Mouse (Mus musculus) cerebellum, adult 2 months (tissue): ENCODE results near the gene Pitx2. TPM values are rescaled to one million over a fixed set of nuclear protein-coding genes. Genes with fewer than 3 reads are reported as not detected.
A peak's percentile ranks its signal among the peaks of the same experiment; 100 is the strongest.

ENCODE experiments used
- DNase-seq, 2 experiments: peaks; one replicate each; pipeline ENCODE4 v3.0.0; 2021
- H3K27ac ChIP-seq: fragments of 200-500 bp; 2 replicates; pipeline ENCODE4 v1.5.1; 2012; ENCODE audit warnings: low read length, control low read depth, inconsistent platforms; ENCODE audit not compliant: insufficient read depth
- H3K27me3 ChIP-seq: fragments of 200-500 bp; 2 replicates; pipeline ENCODE4 v1.6.1; 2012; ENCODE audit warnings: inconsistent platforms, mild to moderate bottlenecking, low read length, moderate library complexity; ENCODE audit not compliant: control insufficient read depth, insufficient read depth
- H3K4me1 ChIP-seq: fragments of 200-500 bp; 2 replicates; pipeline ENCODE4 v1.6.1; 2011; ENCODE audit warnings: low read length; ENCODE audit not compliant: control insufficient read depth, insufficient read depth
- H3K4me3 ChIP-seq: fragments of 200-500 bp; replicated peaks from 2 replicates; pipeline ENCODE3; 2011; ENCODE audit warnings: mild to moderate bottlenecking, low read depth, low read length, control low read depth; ENCODE audit not compliant: insufficient read depth
- CTCF ChIP-seq: fragments of 200-500 bp; IDR thresholded peaks from 2 replicates; pipeline ENCODE4 v1.5.1; 2011; ENCODE audit warnings: low read depth, mild to moderate bottlenecking, control low read depth, low read length, moderate library complexity, borderline replicate concordance; ENCODE audit not compliant: insufficient read depth
- POLR2A ChIP-seq: fragments of 200-500 bp; IDR thresholded peaks from 2 replicates; pipeline ENCODE4 v1.6.1; 2011; ENCODE audit warnings: low read length, control low read depth, borderline replicate concordance; ENCODE audit not compliant: insufficient read depth
- WGBS: fragments of 180-500 bp; shearing (Covaris S2); methylation state at CpG from one replicate; pipeline ENCODE4 v1.1.7; 2018; 5-methylcytosine and 5-hydroxymethylcytosine counted together
- polyA plus RNA-seq: library from polyadenylated mRNA; depleted of rRNA; stranded (reverse); fragments of >200 nt; gene quantifications from 2 replicates; pipeline ENCODE4 v1.2.3, GENCODE M21; 2012

Gene Pitx2
- polyA plus RNA-seq, 1 experiment, result 0.25 TPM

DNA sequence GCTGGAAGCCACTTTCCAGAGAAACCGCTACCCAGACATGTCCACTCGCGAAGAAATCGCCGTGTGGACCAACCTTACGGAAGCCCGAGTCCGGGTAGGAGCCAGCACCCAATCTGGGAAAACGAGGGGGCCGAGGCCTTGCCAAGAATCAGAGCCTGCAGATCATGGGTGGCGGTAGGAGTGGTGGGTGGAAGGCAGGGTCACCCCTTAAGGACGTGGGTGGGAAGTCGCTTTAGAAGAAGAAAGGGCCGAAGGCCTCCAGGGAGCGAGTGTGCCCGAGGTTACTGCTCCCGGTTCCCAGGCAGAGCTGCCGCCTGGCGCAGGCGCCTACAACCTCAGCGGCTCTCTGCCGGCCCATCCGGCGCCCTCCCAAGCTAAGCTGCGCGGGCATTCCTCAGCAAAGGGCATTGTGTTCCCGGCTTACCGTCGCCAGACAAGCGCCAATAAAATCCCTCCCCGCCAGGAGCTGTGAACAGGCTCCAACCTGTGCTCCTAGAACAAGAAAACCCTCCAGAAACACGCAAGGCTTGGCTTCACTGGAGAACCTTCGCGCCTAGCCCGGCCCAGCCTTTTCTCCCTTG, 16.2 kb downstream of the Pitx2 start:
- H3K4me1 ChIP-seq, result 0 out of 2 replicates have a peak, but pooled peaks cover 2% of the 10 kb centered on the region
- DNase-seq, result peak in 1 of 2 experiments; percentile 40
- TF ChIP-seq POLR2A (no peak), CTCF (no peak)
- H3K27me3 ChIP-seq, result peaks cover 21% of the 10 kb centered on the region; the same call in 1 of the 2 replicates
- no peak overlapping the region for H3K27ac ChIP-seq
- H3K4me3 ChIP-seq, result no peak overlapping the region
- WGBS, result 2% methylated on average over 35 of the region's 35 CpGs

DNA sequence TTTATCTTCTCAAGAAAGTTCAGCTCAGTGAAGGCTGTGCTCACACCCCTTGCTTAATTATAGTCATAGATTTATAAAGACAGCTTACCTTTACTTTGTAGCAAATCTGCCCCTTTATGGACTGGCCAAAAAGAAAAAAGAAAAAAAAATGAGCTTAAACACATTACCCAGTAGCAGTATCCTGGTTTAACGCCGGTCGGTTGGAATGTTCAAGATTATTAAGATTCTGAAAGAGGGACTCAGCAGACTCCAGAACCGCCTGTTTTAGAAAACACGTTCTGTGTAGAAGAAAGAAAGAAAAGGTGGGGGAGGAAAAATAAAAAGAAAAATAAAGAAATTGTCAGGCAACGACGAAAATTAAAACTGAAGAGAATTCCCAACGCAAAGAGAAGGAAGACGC, 16.8 kb downstream of the Pitx2 start:
- TF ChIP-seq CTCF (no peak), POLR2A (no peak)
- Histone ChIP-seq H3K4me1 (0 out of 2 replicates have a peak, but pooled peaks cover 2% of the 10 kb centered on the region), H3K27ac (no peak overlapping the region), H3K4me3 (no peak overlapping the region), H3K27me3 (peaks cover 23% of the 10 kb centered on the region; the same call in 1 of the 2 replicates)
- DNase-seq, result no peak
- WGBS, result 4% methylated on average over 9 of the region's 9 CpGs

DNA sequence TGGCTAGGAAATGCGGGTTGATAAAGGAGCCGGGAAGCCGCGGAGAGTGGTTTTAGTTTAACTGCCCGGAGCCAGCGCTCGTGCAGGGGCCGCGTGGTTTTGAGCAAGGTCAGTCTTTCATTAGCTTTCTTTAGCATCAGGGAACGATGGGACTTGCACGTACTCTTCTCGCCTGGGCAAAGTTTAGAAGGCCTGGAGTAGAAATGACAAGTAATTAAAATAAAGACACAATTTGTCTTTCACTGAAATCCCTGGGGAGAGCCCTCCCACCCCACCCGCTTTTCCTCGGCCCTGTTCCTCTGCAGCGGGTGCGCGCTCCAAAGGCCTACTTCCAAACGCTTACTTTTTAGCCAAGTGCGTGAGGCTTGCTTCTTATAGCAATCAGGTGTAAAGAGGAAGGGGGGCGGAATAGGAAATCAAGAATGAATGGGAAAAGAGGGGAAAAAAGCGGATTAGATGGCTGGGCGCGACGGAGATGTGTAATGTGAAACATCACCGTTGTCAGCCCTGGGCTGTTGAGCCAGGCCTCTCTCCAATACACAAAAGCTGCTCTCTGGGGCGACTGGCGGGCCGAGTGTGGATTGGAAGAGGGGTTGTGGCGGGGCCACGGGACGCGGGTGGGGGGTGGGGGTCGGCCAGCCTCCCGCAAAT, 17.4 kb downstream of the Pitx2 start:
- no peak for TF ChIP-seq POLR2A
- TF ChIP-seq CTCF, result no peak
- Histone ChIP-seq H3K27me3 (peaks cover 25% of the 10 kb centered on the region; the same call in 1 of the 2 replicates), H3K4me3 (no peak overlapping the region), H3K27ac (no peak overlapping the region), H3K4me1 (0 out of 2 replicates have a peak, but pooled peaks cover 2% of the 10 kb centered on the region)
- 2% methylated on average over 34 of the region's 34 CpGs for WGBS
- DNase-seq, result no peak

DNA sequence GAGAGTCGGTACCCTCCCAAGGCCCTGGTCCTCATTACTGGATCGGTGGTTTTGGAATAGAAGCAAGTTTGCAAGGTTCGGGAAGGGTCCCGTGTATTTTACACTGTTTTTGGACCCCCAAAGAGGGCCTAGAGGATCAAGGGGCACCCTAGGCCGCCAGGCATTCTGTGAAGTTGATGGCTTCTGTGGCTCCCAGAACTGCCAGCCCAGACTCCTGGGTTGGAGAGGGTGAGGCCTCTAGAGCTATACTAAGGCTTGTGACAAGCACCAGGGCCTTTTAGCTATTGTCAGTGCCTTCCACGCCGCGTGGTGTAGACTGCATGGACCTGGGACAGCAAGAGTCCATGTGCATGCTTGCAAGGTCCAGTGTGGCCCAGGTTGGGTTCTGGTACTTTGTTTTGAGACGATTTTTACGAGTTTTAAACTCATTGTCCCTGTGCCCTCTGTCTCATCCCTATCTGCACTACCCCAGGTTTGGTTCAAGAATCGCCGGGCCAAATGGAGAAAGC, 18.2 kb downstream of the Pitx2 start:
- WGBS, result 4% methylated on average over 12 of the region's 12 CpGs
- DNase-seq, result no peak
- no peak overlapping the region for H3K4me3 ChIP-seq
- H3K4me1 ChIP-seq, result 0 out of 2 replicates have a peak, but pooled peaks cover 2% of the 10 kb centered on the region
- H3K27ac ChIP-seq, result no peak overlapping the region
- peaks cover 25% of the 10 kb centered on the region; the same call in 1 of the 2 replicates for H3K27me3 ChIP-seq
- TF ChIP-seq POLR2A, result no peak
- no peak for TF ChIP-seq CTCF

DNA sequence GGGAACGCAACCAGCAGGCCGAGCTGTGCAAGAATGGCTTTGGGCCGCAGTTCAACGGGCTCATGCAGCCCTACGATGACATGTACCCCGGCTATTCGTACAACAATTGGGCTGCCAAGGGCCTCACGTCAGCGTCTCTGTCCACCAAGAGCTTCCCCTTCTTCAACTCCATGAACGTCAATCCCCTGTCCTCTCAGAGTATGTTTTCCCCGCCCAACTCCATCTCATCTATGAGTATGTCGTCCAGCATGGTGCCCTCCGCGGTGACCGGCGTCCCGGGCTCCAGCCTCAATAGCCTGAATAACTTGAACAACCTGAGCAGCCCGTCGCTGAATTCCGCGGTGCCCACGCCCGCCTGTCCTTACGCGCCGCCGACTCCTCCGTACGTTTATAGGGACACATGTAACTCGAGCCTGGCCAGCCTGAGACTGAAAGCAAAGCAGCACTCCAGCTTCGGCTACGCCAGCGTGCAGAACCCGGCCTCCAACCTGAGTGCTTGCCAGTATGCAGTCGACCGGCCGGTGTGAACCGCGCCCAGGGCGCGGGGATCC, 18.8 kb downstream of the Pitx2 start:
- 2% methylated on average over 41 of the region's 41 CpGs for WGBS
- H3K27me3 ChIP-seq, result peaks cover 24% of the 10 kb centered on the region; the same call in 1 of the 2 replicates
- DNase-seq, result no peak
- 0 out of 2 replicates have a peak, but pooled peaks cover 2% of the 10 kb centered on the region for H3K4me1 ChIP-seq
- TF ChIP-seq POLR2A (no peak), CTCF (no peak)
- no peak overlapping the region for H3K4me3 ChIP-seq
- no peak overlapping the region for H3K27ac ChIP-seq

DNA sequence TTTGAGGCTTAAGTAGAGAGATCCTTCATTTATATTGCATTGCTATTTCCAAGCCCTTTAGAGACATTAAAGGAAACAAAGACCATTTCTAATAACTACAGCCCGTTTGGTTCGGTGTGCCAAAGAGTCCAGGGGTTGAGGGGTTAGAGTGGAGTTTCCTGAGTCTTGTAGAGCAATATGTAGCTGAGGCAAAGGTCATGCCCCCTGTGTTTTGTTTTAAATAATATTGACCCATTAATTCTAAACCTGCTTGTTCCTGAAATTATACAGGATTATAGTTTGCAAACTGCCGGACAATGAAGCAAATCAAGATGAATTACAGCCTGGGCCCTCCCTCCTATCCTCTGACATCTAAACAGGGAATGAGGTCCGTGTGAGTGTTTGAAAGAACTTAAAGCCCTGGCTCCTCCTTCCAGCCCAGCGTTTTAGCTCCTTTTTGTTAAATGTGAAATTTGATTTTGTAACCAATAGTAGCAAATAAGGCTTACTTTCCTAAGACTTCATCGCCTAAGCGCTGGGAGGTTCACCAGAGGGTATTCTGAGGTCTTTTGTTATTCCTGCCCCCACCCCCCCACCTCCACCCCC, 20.5 kb downstream of the Pitx2 start:
- H3K27me3 ChIP-seq, result peaks cover 26% of the 10 kb centered on the region; the same call in 1 of the 2 replicates
- H3K4me1 ChIP-seq, result no peaks in the 10 kb centered on the region
- WGBS, result 6% methylated on average over 7 of the region's 7 CpGs
- no peak overlapping the region for H3K27ac ChIP-seq
- no peak overlapping the region for H3K4me3 ChIP-seq
- no peak for DNase-seq
- no peak for TF ChIP-seq CTCF
- TF ChIP-seq POLR2A, result no peak

DNA sequence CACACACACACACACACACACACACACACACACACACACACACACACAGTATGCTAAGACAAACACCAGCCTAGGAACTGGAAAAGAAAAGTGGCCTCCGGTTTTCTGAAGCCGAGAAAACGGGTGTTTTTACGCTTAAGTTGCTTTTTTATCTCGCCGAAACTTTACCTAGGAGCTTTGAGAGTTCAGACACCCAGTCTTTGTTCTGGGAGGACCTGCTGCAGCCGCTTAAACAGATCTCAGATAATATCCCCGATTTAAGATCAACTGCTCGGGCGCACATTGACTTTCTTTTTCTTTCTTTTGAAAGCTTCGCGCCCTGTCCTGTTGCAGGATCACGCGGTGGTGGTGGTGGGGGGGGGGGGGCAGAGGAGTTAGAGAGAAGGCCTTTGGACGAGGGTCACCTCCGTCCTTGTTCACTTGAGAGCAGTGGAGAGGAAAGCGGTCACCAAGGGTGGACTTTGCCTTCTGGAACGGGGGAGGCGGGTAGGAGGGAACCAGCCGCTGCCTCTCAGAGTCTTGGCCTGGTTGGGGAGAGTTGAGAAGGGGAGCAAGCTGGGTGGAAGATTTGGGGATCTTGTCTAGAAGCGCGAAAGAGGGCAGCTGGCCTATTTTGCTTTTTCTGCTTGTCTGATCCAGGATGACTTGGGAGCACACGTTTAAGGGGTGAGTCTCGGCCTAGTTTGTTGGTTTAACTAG, 21.2 kb downstream of the Pitx2 start:
- Histone ChIP-seq H3K4me1 (no peaks in the 10 kb centered on the region), H3K27ac (no peak overlapping the region), H3K27me3 (peaks cover 24% of the 10 kb centered on the region; the same call in 1 of the 2 replicates), H3K4me3 (no peak overlapping the region)
- DNase-seq, result no peak
- TF ChIP-seq CTCF (no peak), POLR2A (no peak)
- 7% methylated on average over 24 of the region's 24 CpGs for WGBS
